Mouse (Mus musculus) frontal cortex, postnatal 36 days (tissue): Measurements from ENCODE around the gene Exph5.

ENCODE experiments used
- DNase-seq, 2 experiments: peaks; one replicate each; pipeline ENCODE4 v3.0.0; 2022; ENCODE audit warnings: low spot score in 2 of 2

The Exph5 gene

DNA sequence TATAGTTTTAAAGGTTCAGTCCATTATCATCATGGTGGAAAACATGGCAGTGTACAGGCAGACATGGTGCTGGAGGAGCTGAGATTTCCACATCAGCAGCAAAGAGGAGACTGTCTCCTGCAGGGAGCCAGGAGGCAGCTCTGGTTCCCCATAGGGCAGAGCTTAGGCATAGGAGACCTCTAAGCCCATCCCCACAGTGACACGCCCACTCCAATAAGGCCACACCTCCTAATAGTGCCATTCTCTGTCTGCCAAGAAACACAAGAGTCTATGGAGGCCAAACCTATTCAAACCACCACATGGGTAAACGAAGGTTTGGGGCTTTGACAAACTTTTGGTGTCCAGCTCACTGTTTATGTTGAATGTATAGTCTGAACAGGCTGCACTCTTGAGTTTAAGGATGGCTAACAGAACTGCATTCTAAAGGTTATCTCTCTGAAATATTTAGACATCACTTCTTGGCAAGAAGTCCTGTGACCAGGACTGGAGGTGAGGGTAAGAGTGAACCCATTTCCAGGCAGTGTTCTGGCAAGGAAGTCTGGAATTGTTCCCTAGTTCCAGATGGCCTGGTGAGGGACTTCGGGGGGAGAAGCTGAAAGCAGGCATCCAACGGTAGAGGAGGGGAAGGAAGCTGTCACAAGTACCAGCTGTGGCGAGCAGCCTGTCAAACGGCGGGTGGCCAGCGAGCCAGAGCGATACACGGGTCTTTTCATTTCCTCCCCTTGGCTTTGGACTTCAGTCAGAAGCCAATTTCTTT lies 19.6 kb downstream of the Exph5 start:
- no peak for DNase-seq

DNA sequence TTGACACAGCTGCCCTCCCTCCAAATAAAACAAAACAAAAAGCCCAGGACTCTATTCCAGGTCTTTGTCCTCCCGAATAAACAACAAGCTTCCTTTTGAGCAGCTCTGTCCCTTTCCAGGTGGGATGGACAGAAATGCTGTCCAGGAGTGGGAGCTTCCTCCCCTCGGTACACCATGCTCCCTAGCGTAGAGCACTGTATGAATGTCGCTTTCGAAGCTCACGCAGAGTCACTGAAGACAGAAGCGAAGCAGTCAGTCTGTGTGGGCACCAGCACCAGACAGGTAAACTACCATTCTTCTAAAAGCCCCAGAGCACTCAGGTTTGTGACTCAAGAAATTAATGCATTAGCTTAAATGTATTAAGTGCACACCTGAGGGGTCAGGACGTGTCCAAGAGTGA lies 20.2 kb downstream of the Exph5 start:
- DNase-seq, result no peak

- no peak for DNase-seq
These were observed 22.2 kb downstream of the Exph5 start for GRCm38 (mm10) chr9:53323419-53324251.

GRCm38 (mm10) chr9:53325363-53326090 lies 24.1 kb downstream of the Exph5 start:
- DNase-seq, result no peak

DNA sequence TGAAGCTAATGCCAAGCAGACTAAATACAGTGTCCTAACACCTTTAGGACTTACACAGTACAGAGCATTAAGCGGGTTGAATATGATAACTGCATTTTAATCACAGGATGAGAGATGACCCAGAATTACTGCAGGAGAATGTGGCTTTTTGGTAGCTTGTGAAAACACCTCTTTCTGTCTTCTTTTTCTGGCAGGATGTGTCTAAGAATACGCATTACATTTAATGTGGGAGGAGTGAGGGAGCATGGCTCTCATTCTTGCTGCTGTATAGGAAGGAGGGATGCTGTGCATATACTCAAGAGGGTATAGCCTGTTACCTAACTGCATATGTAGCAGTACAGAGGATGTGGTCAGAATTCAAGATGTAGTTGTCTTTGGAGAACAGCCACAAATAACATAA lies 26.7 kb downstream of the Exph5 start:
- peak; percentile 26 to 60 for DNase-seq

DNA sequence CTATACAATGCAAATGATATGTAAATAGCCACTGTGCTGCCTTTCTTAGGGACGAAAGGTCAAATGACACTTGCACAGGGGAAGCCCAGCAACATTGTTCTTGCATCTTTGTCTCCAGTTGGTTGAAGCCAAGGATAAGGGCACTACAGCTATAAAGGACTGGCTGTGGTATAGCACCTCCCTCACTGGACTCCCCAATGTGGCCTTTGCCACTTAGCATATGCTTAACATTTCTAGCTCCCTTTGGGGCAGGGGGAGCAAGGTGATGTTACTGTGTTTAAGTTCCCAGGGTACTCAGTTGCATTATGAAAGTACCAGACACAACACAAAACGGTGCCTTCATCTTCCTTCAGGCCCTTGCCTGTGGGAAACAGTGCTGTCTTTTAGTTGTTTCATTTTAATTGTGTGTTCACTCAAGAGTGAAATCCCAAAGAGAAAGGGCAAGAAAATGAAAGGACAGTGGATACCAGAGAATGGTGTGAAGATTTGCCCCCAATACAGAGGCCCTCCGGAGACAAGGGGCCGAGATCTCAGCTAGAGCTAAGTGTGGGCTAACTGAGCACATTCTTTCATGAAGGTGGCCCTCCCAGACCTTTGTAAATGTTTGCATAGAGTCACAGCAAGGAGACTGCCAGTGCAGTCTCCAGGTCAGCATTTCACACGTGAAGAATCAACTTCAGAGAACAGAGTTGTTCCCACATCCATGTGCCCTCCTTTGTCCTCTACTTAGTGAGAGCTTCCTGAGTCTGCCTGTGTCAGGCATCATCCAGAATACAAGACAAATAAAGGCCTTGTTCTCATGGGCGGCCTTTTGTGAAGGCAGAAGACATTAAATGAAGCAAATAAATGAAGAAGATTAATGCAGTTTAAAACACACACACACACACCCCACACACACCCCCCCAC lies 28.1 kb downstream of the Exph5 start:
- no peak for DNase-seq

DNA sequence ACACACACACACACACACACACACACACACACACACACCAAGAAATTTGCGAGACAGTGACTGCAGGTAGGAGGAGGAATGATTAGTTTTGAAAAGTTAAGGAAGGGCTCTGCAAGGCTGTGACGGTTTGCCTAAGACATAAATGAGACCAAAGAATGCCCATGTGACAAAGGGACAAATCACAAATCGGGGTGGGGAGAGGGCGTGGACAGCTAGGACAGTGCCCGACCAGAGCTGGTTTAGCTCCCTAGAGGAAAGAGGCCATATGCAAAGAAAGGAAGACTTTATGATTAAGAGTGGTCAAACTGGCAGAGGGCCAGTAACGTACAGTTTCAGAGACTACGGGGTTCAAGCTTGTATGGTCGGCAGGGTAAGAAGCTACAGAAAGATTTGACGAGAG lies 28.8 kb downstream of the Exph5 start:
- DNase-seq, result no peak

GRCm38 (mm10) chr9:53333436-53333835 lies 32.0 kb downstream of the Exph5 start:
- DNase-seq, result no peak

GRCm38 (mm10) chr9:53335131-53335530 lies 33.7 kb downstream of the Exph5 start:
- no peak for DNase-seq

DNA sequence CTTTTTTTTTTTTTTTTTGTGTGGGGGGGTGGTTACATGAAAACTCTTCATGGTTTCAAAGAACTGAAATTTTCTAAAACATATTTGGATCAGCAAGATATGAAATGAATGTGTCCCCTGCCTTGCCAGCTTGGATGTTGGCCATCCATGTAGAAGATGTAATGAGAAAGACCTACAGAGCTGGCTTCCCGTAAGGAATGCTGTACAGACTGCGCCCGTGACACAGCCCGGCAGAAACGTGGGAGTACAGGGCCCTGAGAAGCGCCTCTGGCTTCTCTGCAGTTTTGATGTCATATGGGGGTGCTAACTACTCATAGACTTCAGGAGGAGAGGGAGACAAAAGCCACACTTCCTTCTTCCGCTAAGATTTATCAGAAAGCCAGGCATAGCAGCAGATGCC lies 38.1 kb downstream of the Exph5 start:
- no peak for DNase-seq

DNA sequence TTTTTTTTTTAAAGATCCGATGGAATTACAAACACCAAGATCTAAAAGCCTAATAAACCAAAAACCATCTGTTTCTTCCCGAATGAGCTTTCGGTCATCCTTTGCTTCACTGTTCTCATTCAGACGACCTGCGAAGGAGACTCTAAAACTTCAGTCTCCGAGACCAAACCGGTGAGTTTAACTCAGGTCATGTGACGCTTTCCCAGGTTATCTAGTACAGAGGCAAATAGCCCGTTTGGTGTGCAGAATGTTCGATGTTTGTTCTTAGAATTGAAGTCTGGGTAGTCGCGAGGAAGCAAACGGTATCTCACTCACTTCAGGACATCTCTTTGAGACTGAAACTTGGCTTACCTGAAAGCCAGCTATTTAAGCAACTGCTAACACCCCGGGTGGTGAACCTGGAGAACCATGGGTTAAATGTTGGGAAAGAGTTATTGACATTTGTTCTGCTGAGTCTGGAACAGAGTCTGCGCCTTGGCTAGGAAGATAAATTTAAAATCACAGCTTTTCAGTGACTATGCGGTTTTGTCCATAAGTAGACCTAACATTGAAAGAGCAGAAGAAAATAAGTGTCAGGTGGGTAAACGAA lies 39.0 kb downstream of the Exph5 start:
- no peak for DNase-seq

DNA sequence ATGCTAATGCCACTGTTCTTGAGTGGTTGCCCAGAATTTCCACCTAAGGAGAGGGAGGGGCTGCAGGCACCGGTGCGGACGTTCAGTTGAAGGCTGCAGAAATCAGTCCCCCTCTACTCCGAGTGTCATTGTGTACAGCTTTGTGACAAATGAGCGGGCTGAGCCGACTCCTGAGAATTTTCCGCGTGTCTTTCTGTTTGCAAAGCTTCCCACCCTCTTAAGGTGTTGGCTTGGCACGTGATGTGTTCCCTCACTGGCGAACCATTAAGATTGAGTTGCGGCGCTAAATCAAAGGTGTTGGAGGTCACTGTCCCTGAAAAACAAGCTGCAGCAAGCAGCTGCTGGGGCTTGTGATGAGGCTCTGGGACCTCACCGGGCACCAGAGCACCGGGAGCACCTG lies 39.5 kb downstream of the Exph5 start:
- DNase-seq, result peak; percentile 31 to 46

- no peak for DNase-seq
These were observed 40.5 kb downstream of the Exph5 start for GRCm38 (mm10) chr9:53341981-53342380.

DNA sequence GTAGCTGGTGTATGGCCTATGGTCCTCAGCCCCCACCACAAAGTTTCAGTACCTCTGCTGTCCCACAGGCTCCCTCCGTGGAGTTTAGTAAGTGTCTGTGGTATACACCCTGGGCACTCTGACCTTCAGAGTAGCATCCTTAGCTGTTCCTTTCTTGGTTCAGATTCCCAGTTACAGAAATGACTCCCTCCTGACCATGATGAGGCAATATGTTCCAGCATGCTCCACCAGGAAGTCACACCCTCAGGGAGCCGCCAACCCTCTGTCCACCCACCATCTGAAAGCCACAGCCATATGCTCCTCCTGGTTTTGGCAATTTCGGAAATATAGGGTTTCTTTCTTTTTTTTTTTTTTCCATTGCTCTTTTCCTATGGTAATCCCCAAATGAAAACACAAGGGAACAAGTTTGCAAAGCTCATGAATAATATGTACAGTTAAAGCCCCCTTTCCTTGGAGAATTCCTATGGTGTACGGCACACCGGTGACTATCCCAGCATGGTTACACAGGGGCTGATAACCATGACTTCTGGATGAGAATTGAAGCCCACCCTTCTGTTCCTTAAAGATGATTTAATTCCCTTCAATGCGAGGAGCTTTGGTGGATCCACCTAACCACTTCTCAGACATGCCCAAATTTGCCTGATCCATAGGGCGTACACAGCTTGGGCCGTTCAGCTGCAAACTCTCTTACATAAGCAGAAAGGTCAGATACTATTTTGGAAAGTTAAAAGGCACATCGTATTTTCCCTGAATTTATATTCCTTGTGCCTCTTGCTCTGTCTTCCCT lies 43.4 kb downstream of the Exph5 start:
- peak; percentile 51 to 76 for DNase-seq

DNA sequence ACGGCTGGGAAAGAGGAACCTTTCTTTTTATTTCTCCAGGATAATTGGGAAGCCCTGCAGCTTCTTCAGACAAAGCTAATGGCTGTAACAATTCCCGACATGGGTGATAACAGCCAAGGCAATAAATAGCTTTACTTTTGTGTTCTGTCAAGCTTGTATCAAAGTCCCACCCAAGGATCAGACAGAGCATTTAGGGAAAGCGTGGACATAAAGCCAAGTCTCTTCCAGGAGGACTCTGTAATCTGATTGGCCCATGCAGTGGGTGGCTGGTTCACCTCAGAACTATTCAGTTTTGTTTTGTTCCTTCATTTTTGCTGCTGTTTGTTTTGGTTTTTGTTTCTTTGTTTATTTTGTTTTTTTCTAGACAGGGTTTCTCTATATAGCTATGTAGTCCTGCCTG lies 44.3 kb downstream of the Exph5 start:
- no peak for DNase-seq

DNA sequence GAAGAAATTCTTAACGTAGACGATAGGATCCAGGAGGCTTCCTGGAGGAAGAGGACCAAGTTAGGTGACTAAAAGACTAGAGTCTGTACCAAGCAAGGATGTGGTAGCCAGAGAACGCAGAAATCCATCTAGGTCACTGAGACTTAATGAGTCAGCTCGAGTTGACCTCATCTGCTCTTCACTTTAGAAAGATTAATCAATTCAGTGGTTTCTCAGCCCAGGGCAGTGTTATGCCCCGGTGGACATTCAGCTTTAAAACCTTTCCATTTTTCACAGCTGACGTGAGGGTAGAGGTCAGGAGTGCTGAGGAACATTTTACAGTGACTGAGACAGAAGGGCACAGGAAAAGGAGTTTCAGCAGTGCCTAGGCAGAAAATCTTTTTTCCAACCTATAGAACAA lies 44.9 kb downstream of the Exph5 start:
- no peak for DNase-seq

DNA sequence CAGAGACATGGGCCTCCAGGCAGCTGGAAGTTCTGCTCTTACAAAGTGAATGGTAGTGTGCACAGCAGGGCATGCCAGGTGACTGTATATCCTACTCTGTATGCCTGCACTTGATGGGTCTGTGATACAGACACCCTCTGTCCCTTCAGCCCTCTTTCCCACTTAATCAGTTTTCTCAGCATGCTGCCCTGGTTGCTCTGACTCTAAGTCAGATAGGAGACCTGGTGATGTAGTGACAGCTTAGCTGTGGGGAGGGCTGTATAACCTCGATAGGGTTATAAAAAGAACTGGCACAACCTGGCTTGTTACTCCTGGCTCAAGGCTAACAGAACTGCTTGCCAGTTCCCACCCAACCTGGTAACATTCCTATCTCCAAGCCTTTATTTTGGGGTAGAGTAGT lies 47.7 kb downstream of the Exph5 start:
- DNase-seq, result no peak

DNA sequence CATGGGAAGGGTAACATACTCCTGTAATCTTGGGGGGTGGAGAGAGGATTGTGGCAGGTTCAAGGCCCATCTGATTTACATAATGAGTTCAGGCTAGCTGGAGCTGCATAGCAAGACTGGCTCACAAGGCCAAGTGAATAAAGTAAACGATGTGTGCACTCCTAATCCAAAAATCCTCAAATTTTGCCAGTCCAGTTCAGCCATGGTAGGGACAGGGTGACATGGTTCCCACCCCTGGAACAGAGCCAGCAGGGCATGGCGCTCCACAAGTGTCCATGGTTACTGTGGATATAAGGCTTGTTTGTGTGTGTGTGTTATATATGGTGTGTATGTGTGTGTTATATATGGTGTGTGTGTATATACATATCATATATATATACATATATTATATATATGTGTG lies 48.9 kb downstream of the Exph5 start:
- DNase-seq, result no peak

DNA sequence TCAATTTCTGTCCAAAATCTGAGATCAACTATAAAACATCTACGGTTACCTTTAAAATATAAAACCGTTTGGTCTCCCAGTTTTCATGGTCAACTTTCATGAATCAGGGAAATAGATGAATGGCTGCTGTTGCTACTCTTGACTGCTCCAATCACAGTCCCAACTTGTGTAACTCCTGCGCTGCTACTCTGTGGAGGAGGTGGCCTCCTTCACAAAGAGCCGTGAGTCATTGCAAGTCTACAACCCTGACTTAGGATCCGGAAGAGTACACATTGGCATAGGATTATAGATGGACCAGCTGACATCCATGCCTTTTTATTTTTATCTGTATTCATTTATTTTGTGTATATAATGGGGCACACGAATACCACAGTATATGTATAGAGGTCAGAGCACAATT lies 50.4 kb downstream of the Exph5 start:
- no peak for DNase-seq

GRCm38 (mm10) chr9:53353161-53353560 lies 51.7 kb downstream of the Exph5 start:
- DNase-seq, result no peak
